Mouse (Mus musculus): ENCODE measurements around the gene Lef1. TPM values are rescaled to one million over a fixed set of nuclear protein-coding genes. Genes with fewer than 3 reads are reported as not detected.

The Lef1 gene
- polyA plus RNA-seq, 1 experiment from 2014 or later, result 5.6 TPM

- no peak overlapping the region; a peak in 1 of 4 replicates for H3K27ac ChIP-seq (replicated peaks in 1 of 2; ENCODE audit: control insufficient read depth in 1 of 2, insufficient read depth in 1 of 2, low read depth in 2 of 2, low read length in 2 of 2)
- H3K9ac ChIP-seq (ENCODE audit: low read length), result no peak overlapping the region
Measured at GRCm38 (mm10) chr3:131250978-131251377, 140.7 kb downstream of the Lef1 start.

GRCm38 (mm10) chr3:131251601-131252000 lies 141.3 kb downstream of the Lef1 start:
- 40% methylated on average over 7 of the region's 7 CpGs for WGBS
- H3K9ac ChIP-seq (ENCODE audit: low read length), result no peak overlapping the region
- H3K9me3 ChIP-seq (ENCODE audit: control insufficient read depth, low read length), result 0 out of 2 replicates have a peak, but pooled peaks cover 4% of the 10 kb centered on the region
- ATAC-seq (ENCODE audit: insufficient number of reproducible peaks, insufficient read depth, low FRiP score, low read depth), result 0 out of 2 replicates have a peak, but pooled peaks have one; percentile 24
- H3K4me2 ChIP-seq (ENCODE audit: low read length), result no peak overlapping the region
- peaks cover 34% of the 10 kb centered on the region for H3K36me3 ChIP-seq (ENCODE audit: control insufficient read depth, insufficient read depth, low read length)
- peak overlapping the region in 1 of 2 experiments; percentile 21; a peak in 1 of 4 replicates for H3K27ac ChIP-seq (replicated peaks in 1 of 2; ENCODE audit: control insufficient read depth in 1 of 2, insufficient read depth in 1 of 2, low read depth in 2 of 2, low read length in 2 of 2)
- no peaks in the 10 kb centered on the region for H3K27me3 ChIP-seq (ENCODE audit: control insufficient read depth, insufficient read depth, low read length)
- peaks cover 24 to 34% of the 10 kb centered on the region in 2 experiments for H3K4me1 ChIP-seq (ENCODE audit: control insufficient read depth in 2 of 2, insufficient read depth in 2 of 2, low read length in 2 of 2)
- no peak overlapping the region for H3K4me3 ChIP-seq (ENCODE audit: control insufficient read depth in 1 of 2, insufficient read depth in 1 of 2, low read depth in 1 of 2, low read length in 2 of 2)

More at GRCm38 (mm10) chr3:131250978-131251377, 140.7 kb downstream of the Lef1 start:
- no peak overlapping the region for H3K4me2 ChIP-seq (ENCODE audit: low read length)
- H3K4me1 ChIP-seq (ENCODE audit: control insufficient read depth in 2 of 2, insufficient read depth in 2 of 2, low read length in 2 of 2), result peaks cover 28 to 40% of the 10 kb centered on the region in 2 experiments
- H3K27me3 ChIP-seq (ENCODE audit: control insufficient read depth, insufficient read depth, low read length), result no peaks in the 10 kb centered on the region
- H3K4me3 ChIP-seq (ENCODE audit: control insufficient read depth in 1 of 2, insufficient read depth in 1 of 2, low read depth in 1 of 2, low read length in 2 of 2), result no peak overlapping the region
- 0 out of 2 replicates have a peak, but pooled peaks cover 4% of the 10 kb centered on the region for H3K9me3 ChIP-seq (ENCODE audit: control insufficient read depth, low read length)
- no peak for ATAC-seq (ENCODE audit: insufficient number of reproducible peaks, insufficient read depth, low FRiP score, low read depth)
- 56% methylated on average over 13 of the region's 13 CpGs for WGBS
- H3K36me3 ChIP-seq (ENCODE audit: control insufficient read depth, insufficient read depth, low read length), result peaks cover 40% of the 10 kb centered on the region

GRCm38 (mm10) chr3:131254991-131255390 lies 144.7 kb downstream of the Lef1 start:
- no peak overlapping the region for H3K27ac ChIP-seq (replicated peaks in 1 of 2; ENCODE audit: control insufficient read depth in 1 of 2, insufficient read depth in 1 of 2, low read depth in 2 of 2, low read length in 2 of 2)
- 0 out of 2 replicates have a peak, but pooled peaks cover 3% of the 10 kb centered on the region for H3K36me3 ChIP-seq (ENCODE audit: control insufficient read depth, insufficient read depth, low read length)
- no peak overlapping the region for H3K4me2 ChIP-seq (ENCODE audit: low read length)
- no peak overlapping the region for H3K9ac ChIP-seq (ENCODE audit: low read length)
- peaks cover 24 to 42% of the 10 kb centered on the region in 2 experiments for H3K4me1 ChIP-seq (ENCODE audit: control insufficient read depth in 2 of 2, insufficient read depth in 2 of 2, low read length in 2 of 2)
- H3K27me3 ChIP-seq (ENCODE audit: control insufficient read depth, insufficient read depth, low read length), result no peaks in the 10 kb centered on the region
- 0 out of 2 replicates have a peak, but pooled peaks cover 4% of the 10 kb centered on the region for H3K9me3 ChIP-seq (ENCODE audit: control insufficient read depth, low read length)
- 95% methylated on average over 4 of the region's 4 CpGs for WGBS
- no peak for ATAC-seq (ENCODE audit: insufficient number of reproducible peaks, insufficient read depth, low FRiP score, low read depth)
- H3K4me3 ChIP-seq (ENCODE audit: control insufficient read depth in 1 of 2, insufficient read depth in 1 of 2, low read depth in 1 of 2, low read length in 2 of 2), result no peak overlapping the region

- no peak for ATAC-seq (ENCODE audit: insufficient number of reproducible peaks, insufficient read depth, low FRiP score, low read depth)
- no peak overlapping the region for H3K27ac ChIP-seq (replicated peaks in 1 of 2; ENCODE audit: control insufficient read depth in 1 of 2, insufficient read depth in 1 of 2, low read depth in 2 of 2, low read length in 2 of 2)
- peaks cover 22 to 41% of the 10 kb centered on the region in 2 experiments for H3K4me1 ChIP-seq (ENCODE audit: control insufficient read depth in 2 of 2, insufficient read depth in 2 of 2, low read length in 2 of 2)
- H3K36me3 ChIP-seq (ENCODE audit: control insufficient read depth, insufficient read depth, low read length), result 0 out of 2 replicates have a peak, but pooled peaks cover 3% of the 10 kb centered on the region
- no peak overlapping the region for H3K4me2 ChIP-seq (ENCODE audit: low read length)
- H3K9ac ChIP-seq (ENCODE audit: low read length), result no peak overlapping the region
- H3K9me3 ChIP-seq (ENCODE audit: control insufficient read depth, low read length), result 0 out of 2 replicates have a peak, but pooled peaks cover 4% of the 10 kb centered on the region
- WGBS, result 60% methylated on average over 3 of the region's 3 CpGs
- no peaks in the 10 kb centered on the region for H3K27me3 ChIP-seq (ENCODE audit: control insufficient read depth, insufficient read depth, low read length)
- no peak overlapping the region for H3K4me3 ChIP-seq (ENCODE audit: control insufficient read depth in 1 of 2, insufficient read depth in 1 of 2, low read depth in 1 of 2, low read length in 2 of 2)
Measured at GRCm38 (mm10) chr3:131255399-131255981, 145.2 kb downstream of the Lef1 start.

GRCm38 (mm10) chr3:131258921-131259320 lies 148.7 kb downstream of the Lef1 start:
- Histone ChIP-seq H3K27ac (replicated peaks in 1 of 2; ENCODE audit: control insufficient read depth in 1 of 2, insufficient read depth in 1 of 2, low read depth in 2 of 2, low read length in 2 of 2) (no peak overlapping the region), H3K4me1 (ENCODE audit: control insufficient read depth in 2 of 2, insufficient read depth in 2 of 2, low read length in 2 of 2) (peaks cover 0 to 16% of the 10 kb centered on the region in 2 experiments; a peak in 3 of 4 replicates), H3K36me3 (ENCODE audit: control insufficient read depth, insufficient read depth, low read length) (peaks cover 16% of the 10 kb centered on the region), H3K9ac (ENCODE audit: low read length) (no peak overlapping the region), H3K9me3 (ENCODE audit: control insufficient read depth, low read length) (peaks cover 7% of the 10 kb centered on the region), H3K4me2 (ENCODE audit: low read length) (no peak overlapping the region), H3K27me3 (ENCODE audit: control insufficient read depth, insufficient read depth, low read length) (no peaks in the 10 kb centered on the region), H3K4me3 (ENCODE audit: control insufficient read depth in 1 of 2, insufficient read depth in 1 of 2, low read depth in 1 of 2, low read length in 2 of 2) (no peak overlapping the region)
- ATAC-seq (ENCODE audit: insufficient number of reproducible peaks, insufficient read depth, low FRiP score, low read depth), result no peak
- WGBS, result 71% methylated on average over 3 of the region's 3 CpGs

GRCm38 (mm10) chr3:131259392-131259965 lies 149.2 kb downstream of the Lef1 start:
- H3K27me3 ChIP-seq (ENCODE audit: control insufficient read depth, insufficient read depth, low read length), result no peaks in the 10 kb centered on the region
- H3K9ac ChIP-seq (ENCODE audit: low read length), result no peak overlapping the region
- WGBS, result 59% methylated on average over 9 of the region's 9 CpGs
- H3K4me2 ChIP-seq (ENCODE audit: low read length), result no peak overlapping the region
- ATAC-seq (ENCODE audit: insufficient number of reproducible peaks, insufficient read depth, low FRiP score, low read depth), result no peak
- peaks cover 0 to 16% of the 10 kb centered on the region in 2 experiments; a peak in 3 of 4 replicates for H3K4me1 ChIP-seq (ENCODE audit: control insufficient read depth in 2 of 2, insufficient read depth in 2 of 2, low read length in 2 of 2)
- peaks cover 18% of the 10 kb centered on the region for H3K36me3 ChIP-seq (ENCODE audit: control insufficient read depth, insufficient read depth, low read length)
- H3K9me3 ChIP-seq (ENCODE audit: control insufficient read depth, low read length), result peaks cover 7% of the 10 kb centered on the region
- no peak overlapping the region for H3K4me3 ChIP-seq (ENCODE audit: control insufficient read depth in 1 of 2, insufficient read depth in 1 of 2, low read depth in 1 of 2, low read length in 2 of 2)
- H3K27ac ChIP-seq (replicated peaks in 1 of 2; ENCODE audit: control insufficient read depth in 1 of 2, insufficient read depth in 1 of 2, low read depth in 2 of 2, low read length in 2 of 2), result 0 out of 4 replicates have a peak overlapping the region, but pooled peaks of 1 of the 2 experiments have one; percentile 35

- no peak overlapping the region for H3K4me2 ChIP-seq (ENCODE audit: low read length)
- no peaks in the 10 kb centered on the region for H3K27me3 ChIP-seq (ENCODE audit: control insufficient read depth, insufficient read depth, low read length)
- H3K27ac ChIP-seq (replicated peaks in 1 of 2; ENCODE audit: control insufficient read depth in 1 of 2, insufficient read depth in 1 of 2, low read depth in 2 of 2, low read length in 2 of 2), result no peak overlapping the region; a peak in 1 of 4 replicates
- no peak for ATAC-seq (ENCODE audit: insufficient number of reproducible peaks, insufficient read depth, low FRiP score, low read depth)
- WGBS, result 96% methylated on average over 6 of the region's 6 CpGs
- H3K9ac ChIP-seq (ENCODE audit: low read length), result no peak overlapping the region
- H3K4me1 ChIP-seq (ENCODE audit: control insufficient read depth in 2 of 2, insufficient read depth in 2 of 2, low read length in 2 of 2), result peaks cover 4 to 17% of the 10 kb centered on the region in 2 experiments
- H3K9me3 ChIP-seq (ENCODE audit: control insufficient read depth, low read length), result peaks cover 7% of the 10 kb centered on the region
- peaks cover 18% of the 10 kb centered on the region for H3K36me3 ChIP-seq (ENCODE audit: control insufficient read depth, insufficient read depth, low read length)
- H3K4me3 ChIP-seq (ENCODE audit: control insufficient read depth in 1 of 2, insufficient read depth in 1 of 2, low read depth in 1 of 2, low read length in 2 of 2), result no peak overlapping the region
Measured at GRCm38 (mm10) chr3:131260418-131260817, 150.1 kb downstream of the Lef1 start.
